Mouse (Mus musculus) lung, adult 10 weeks (tissue): Measurements from ENCODE around the gene Celf5. TPM values are rescaled to one million over a fixed set of nuclear protein-coding genes. Genes with fewer than 3 reads are reported as not detected.

Experiments
- polyA plus RNA-seq: library from polyadenylated mRNA; stranded (reverse); fragments of 350-450 nt; fragmentation: Illumina TruSeq; extraction: RNeasy Lipid Tissue Mini Kit (QIAGEN cat#74804); gene quantifications from one replicate; pipeline ENCODE4 v1.2.3, GENCODE M21; 2014; ENCODE audit warnings: low read depth, low replicate concordance; ENCODE audit not compliant: insufficient read depth

Gene Celf5
- polyA plus RNA-seq, result 0.07 TPM

GRCm38 (mm10) chr10:81482533-81482889 is at the start of gene Celf5:
Gene Celf5 (minus strand): TSS chr10:81482709.

GRCm38 (mm10) chr10:81524051-81524605 is 41.6 kb upstream of the Celf5 start, which contains the start of gene Gna15:
Gene Gna15 (minus strand): TSS chr10:81524225.

GRCm38 (mm10) chr10:81500032-81500431 is 17.5 kb upstream of the Celf5 start, which contains the start of gene S1pr4:
Gene S1pr4 (minus strand): TSS chr10:81500132.

GRCm38 (mm10) chr10:81496264-81496901 is 13.9 kb upstream of the Celf5 start, which contains the start of gene Ncln:
Gene Ncln (minus strand): TSS chr10:81496392.

GRCm38 (mm10) chr10:81455181-81455895 is 27.2 kb downstream of the Celf5 start, which contains the start of gene Nfic:
Gene Nfic (minus strand): TSS chr10:81455635.

Other genes starting within 250 kb of the Celf5 start
- gene Zfr2, start 249.6 kb downstream of the Celf5 start, polyA plus RNA-seq, result 1.4 TPM
- 1.8 TPM for gene Matk, start 229.8 kb downstream of the Celf5 start, polyA plus RNA-seq
- gene Mrpl54, start 215.8 kb downstream of the Celf5 start, polyA plus RNA-seq, result 97.6 TPM
- gene Apba3, start 215.7 kb downstream of the Celf5 start, polyA plus RNA-seq, result 42.2 TPM
- 11.5 TPM for gene Tjp3, start 191.1 kb downstream of the Celf5 start, polyA plus RNA-seq
- gene Pip5k1c, start 189.7 kb downstream of the Celf5 start, polyA plus RNA-seq, result 25.9 TPM
- 14.5 TPM for gene Cactin, start 161.6 kb downstream of the Celf5 start, polyA plus RNA-seq
- gene Tbxa2r, start 154.0 kb downstream of the Celf5 start, polyA plus RNA-seq, result 6.3 TPM
- gene Gipc3, start 139.4 kb downstream of the Celf5 start, polyA plus RNA-seq, result 2.5 TPM
- 37.1 TPM for gene Hmg20b, start 132.2 kb downstream of the Celf5 start, polyA plus RNA-seq
- 8.7 TPM for gene Mfsd12, start 125.2 kb downstream of the Celf5 start, polyA plus RNA-seq
- gene 4930404N11Rik, start 116.9 kb downstream of the Celf5 start, polyA plus RNA-seq, result 3.9 TPM
- gene Fzr1, start 104.2 kb downstream of the Celf5 start, polyA plus RNA-seq, result 14.4 TPM
- gene Dohh, start 98.3 kb downstream of the Celf5 start, polyA plus RNA-seq, result 41.2 TPM
- 1.4 TPM for gene Gm48551, start 98.2 kb downstream of the Celf5 start, polyA plus RNA-seq
- 1.4 TPM for gene Gm48552, start 93.7 kb downstream of the Celf5 start, polyA plus RNA-seq
- gene Smim24, start 89.7 kb downstream of the Celf5 start, polyA plus RNA-seq, result 4.3 TPM
- gene Nfic, start 27.1 kb downstream of the Celf5 start, polyA plus RNA-seq, result 18.1 TPM
- 39.1 TPM for gene Ncln, start 13.7 kb upstream of the Celf5 start, polyA plus RNA-seq
- gene S1pr4, start 17.4 kb upstream of the Celf5 start, polyA plus RNA-seq, result 17.6 TPM
- gene Gna15, start 41.5 kb upstream of the Celf5 start, polyA plus RNA-seq, result 5.9 TPM
- 35.8 TPM for gene Gna11, start 62.5 kb upstream of the Celf5 start, polyA plus RNA-seq
- 414 TPM for gene Aes, start 76.8 kb upstream of the Celf5 start, polyA plus RNA-seq
- 19.7 TPM for gene Tle2, start 91.9 kb upstream of the Celf5 start, polyA plus RNA-seq
- 12.4 TPM for gene Tle6, start 118.4 kb upstream of the Celf5 start, polyA plus RNA-seq
- 0.50 TPM for gene BC025920, start 123.6 kb upstream of the Celf5 start, polyA plus RNA-seq
- 5.9 TPM for gene Sirt6, start 145.1 kb upstream of the Celf5 start, polyA plus RNA-seq
- gene Ankrd24, start 145.8 kb upstream of the Celf5 start, polyA plus RNA-seq, result 8.1 TPM
- gene Gm10778, start 166.3 kb upstream of the Celf5 start, polyA plus RNA-seq, result 2.7 TPM
- 5.8 TPM for gene Zfp433, start 222.1 kb upstream of the Celf5 start, polyA plus RNA-seq